Mouse (Mus musculus) midbrain, embryonic 14.5 days (tissue): ENCODE data around the gene Brd9. TPM values are rescaled to one million over a fixed set of nuclear protein-coding genes. Genes with fewer than 3 reads are reported as not detected.

Experiments
- ATAC-seq: fragments of 200-750 bp; cut with Nextera tagmentation; 2 replicates; pipeline ENCODE4 v1.8.0; 2017; ENCODE audit warnings: moderate number of reproducible peaks, moderate library complexity; ENCODE audit not compliant: low FRiP score, low TSS enrichment
- DNase-seq: peaks from one replicate; pipeline ENCODE4 v3.0.0-alpha.2; 2015
- H3K27ac ChIP-seq: fragments of 300-500 bp; sonication (generic); replicated peaks from 2 replicates; pipeline ENCODE4 v1.5.1; 2014; ENCODE audit warnings: mild to moderate bottlenecking, low read depth, low read length, moderate library complexity
- H3K27me3 ChIP-seq: fragments of 300-500 bp; sonication (generic); 2 replicates; pipeline ENCODE4 v1.6.1; 2014; ENCODE audit warnings: low read length, control low read depth, mixed read lengths; ENCODE audit not compliant: control insufficient read depth, insufficient read depth
- H3K36me3 ChIP-seq: fragments of 300-500 bp; sonication (generic); 2 replicates; pipeline ENCODE4 v1.6.1; 2014; ENCODE audit warnings: low read length, control low read depth; ENCODE audit not compliant: control insufficient read depth, insufficient read depth
- H3K4me1 ChIP-seq: fragments of 300-500 bp; sonication (generic); 2 replicates; pipeline ENCODE4 v1.6.1; 2014; ENCODE audit warnings: mild to moderate bottlenecking, antibody characterized with exemption, low read length, control low read depth; ENCODE audit not compliant: control insufficient read depth, insufficient read depth
- H3K4me2 ChIP-seq: fragments of 300-500 bp; sonication (generic); 2 replicates; pipeline ENCODE4 v1.6.1; 2014; ENCODE audit warnings: mild to moderate bottlenecking, low read length, moderate library complexity
- H3K4me3 ChIP-seq: fragments of 300-500 bp; sonication (generic); replicated peaks from 2 replicates; pipeline ENCODE4 v1.5.1; 2014; ENCODE audit warnings: low read depth, low read length
- H3K9ac ChIP-seq: fragments of 300-500 bp; sonication (generic); replicated peaks from 2 replicates; pipeline ENCODE4 v1.6.1; 2014; ENCODE audit warnings: mild to moderate bottlenecking, low read length, moderate library complexity
- H3K9me3 ChIP-seq: fragments of 300-500 bp; sonication (generic); 2 replicates; pipeline ENCODE4 v1.6.1; 2016; ENCODE audit warnings: low read length, control low read depth, mixed read lengths; ENCODE audit not compliant: control insufficient read depth
- WGBS: fragments of 180-500 bp; shearing (Covaris S2); extraction: QIAGEN DNeasy Blood & Tissue Kit; methylation state at CpG from one replicate; pipeline ENCODE4 v1.1.7; 2014; 5-methylcytosine and 5-hydroxymethylcytosine counted together
- polyA plus RNA-seq: library from polyadenylated mRNA; unstranded; fragments of >200 nt; fragmentation: Nextera tagmentation; extraction: Ambion mirVana; gene quantifications from 2 replicates; pipeline ENCODE4 v1.2.1, GENCODE M21; 2014

The Brd9 gene
- polyA plus RNA-seq, 1 experiment from 2014 or later = 93.4 TPM

DNA sequence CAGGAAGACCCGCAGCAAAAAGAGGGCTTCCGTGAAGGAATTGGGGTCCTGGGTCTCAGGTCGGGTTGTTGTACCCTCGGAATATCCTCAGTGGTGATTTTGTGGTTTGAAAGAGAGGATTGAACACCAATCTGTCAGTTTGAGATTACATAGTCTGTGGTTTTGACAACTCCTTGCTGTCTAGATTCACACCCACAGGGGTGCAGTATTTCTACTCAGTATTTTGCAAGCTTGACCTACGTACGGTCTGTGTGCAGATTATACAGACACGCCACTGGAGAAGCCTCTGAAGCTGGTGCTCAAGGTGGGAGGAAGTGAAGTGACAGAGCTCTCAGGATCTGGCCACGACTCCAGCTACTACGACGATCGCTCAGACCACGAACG, 558 bp downstream of the Brd9 start:
- Histone ChIP-seq H3K36me3 (peaks cover 36% of the 10 kb centered on the region), H3K27me3 (no peaks in the 10 kb centered on the region)
- DNase-seq = peak; percentile 31

DNA sequence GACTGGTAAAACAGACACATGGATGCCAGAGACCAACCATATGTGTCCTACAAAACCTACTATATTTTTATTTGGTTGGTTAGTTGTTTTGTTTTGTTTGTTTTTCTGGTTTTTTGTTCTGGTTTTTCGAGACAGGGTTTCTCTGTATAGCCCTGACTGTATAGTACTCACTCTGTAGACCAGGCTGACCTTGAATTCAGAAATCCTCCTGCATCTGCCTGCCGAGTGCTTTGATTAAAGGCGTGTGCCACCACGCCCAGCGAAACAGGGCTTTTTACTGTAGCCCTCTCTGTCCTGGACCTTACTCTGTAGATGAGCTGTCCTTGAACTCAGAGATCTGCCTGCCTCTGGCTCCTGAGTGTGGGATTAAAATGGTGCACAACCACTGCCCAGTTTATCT, 1.5 kb downstream of the Brd9 start:
- no peaks in the 10 kb centered on the region for H3K9me3 ChIP-seq
- WGBS = 94% methylated on average over 5 of the region's 5 CpGs
- no peak overlapping the region for H3K9ac ChIP-seq
- H3K27me3 ChIP-seq = no peaks in the 10 kb centered on the region
- ATAC-seq = no peak
- peaks cover 45% of the 10 kb centered on the region for H3K36me3 ChIP-seq
- DNase-seq = no peak
- no peak overlapping the region for H3K4me2 ChIP-seq
- H3K4me3 ChIP-seq = no peak overlapping the region
- H3K27ac ChIP-seq = no peak overlapping the region
- H3K4me1 ChIP-seq = peaks cover 8% of the 10 kb centered on the region; the same call in 1 of the 2 replicates

More for the DNA sequence above, 558 bp downstream of the Brd9 start:
- Histone ChIP-seq H3K9ac (peak overlapping the region; percentile 74), H3K4me2 (peak overlapping the region; percentile 86), H3K4me3 (peak overlapping the region; percentile 74), H3K9me3 (no peaks in the 10 kb centered on the region), H3K27ac (peak overlapping the region; percentile 89), H3K4me1 (peaks cover 8% of the 10 kb centered on the region; the same call in 1 of the 2 replicates)
- 48% methylated on average over 13 of the region's 13 CpGs for WGBS
- peak; percentile 8; the same call in 1 of the 2 replicates for ATAC-seq

DNA sequence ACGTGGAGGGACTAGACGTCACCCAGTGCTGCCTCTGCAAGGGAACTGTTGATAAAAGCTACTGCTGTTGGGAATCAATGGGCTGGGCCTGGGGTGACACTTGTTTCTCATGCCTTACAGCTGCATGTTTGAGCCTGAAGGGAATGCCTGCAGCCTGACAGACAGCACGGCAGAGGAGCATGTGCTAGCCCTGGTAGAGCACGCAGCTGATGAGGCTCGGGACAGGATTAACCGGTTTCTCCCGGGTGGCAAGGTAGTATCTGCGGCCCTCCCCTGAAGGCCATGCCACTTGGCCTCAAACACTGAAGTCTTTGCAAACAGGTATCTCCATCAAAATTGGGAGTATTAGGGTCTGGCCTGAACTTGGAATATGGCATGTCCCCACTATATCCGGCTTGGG, 7.0 kb downstream of the Brd9 start:
- H3K4me3 ChIP-seq = no peak overlapping the region
- H3K27me3 ChIP-seq = no peaks in the 10 kb centered on the region
- H3K36me3 ChIP-seq = peaks cover 93% of the 10 kb centered on the region
- H3K4me2 ChIP-seq = no peak overlapping the region
- ATAC-seq = no peak
- WGBS = 97% methylated on average over 9 of the region's 9 CpGs
- H3K4me1 ChIP-seq = no peaks in the 10 kb centered on the region
- no peak overlapping the region for H3K27ac ChIP-seq
- no peak for DNase-seq
- H3K9me3 ChIP-seq = no peaks in the 10 kb centered on the region
- no peak overlapping the region for H3K9ac ChIP-seq

DNA sequence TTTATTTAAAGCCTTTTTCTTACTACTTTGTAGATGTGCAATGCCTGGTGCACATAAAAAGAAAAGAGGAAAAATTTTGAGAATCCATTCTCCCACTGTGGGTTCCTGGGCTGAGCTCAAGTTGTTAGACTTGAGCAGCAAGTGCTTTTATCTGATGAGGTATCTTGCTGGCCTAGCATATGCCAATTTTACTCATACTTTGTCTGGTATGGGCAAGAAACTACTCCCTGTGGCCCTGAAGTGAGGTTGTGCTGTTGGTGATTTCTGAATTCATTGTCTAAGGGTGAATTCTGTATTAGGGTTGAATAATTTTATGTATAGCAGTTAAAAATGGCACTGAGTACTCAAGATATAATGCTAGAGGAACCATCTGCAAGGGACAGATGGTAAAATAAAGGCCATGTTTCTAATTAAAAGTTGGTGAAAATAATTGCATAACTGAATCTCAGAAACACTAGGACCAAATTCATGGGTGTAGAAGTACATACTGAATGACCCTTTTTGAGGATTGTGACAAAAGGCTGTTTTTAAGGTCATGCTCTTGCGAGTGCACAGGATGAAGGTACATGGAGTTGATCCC, 16.0 kb downstream of the Brd9 start:
- DNase-seq (no peak), ATAC-seq (no peak)
- 93% methylated on average over 1 of the region's 1 CpGs for WGBS
- no peaks in the 10 kb centered on the region for H3K4me1 ChIP-seq
- H3K27me3 ChIP-seq = no peaks in the 10 kb centered on the region
- no peaks in the 10 kb centered on the region for H3K9me3 ChIP-seq
- no peak overlapping the region for H3K4me2 ChIP-seq
- no peak overlapping the region for H3K4me3 ChIP-seq
- no peak overlapping the region for H3K27ac ChIP-seq
- peaks cover 96% of the 10 kb centered on the region for H3K36me3 ChIP-seq
- no peak overlapping the region for H3K9ac ChIP-seq

GRCm38 (mm10) chr13:73954666-73955065, 17.1 kb downstream of the Brd9 start:
- ATAC-seq = no peak
- peaks cover 96% of the 10 kb centered on the region for H3K36me3 ChIP-seq
- WGBS = 84% methylated on average over 6 of the region's 6 CpGs

GRCm38 (mm10) chr13:73955531-73955930, 17.9 kb downstream of the Brd9 start:
- Histone ChIP-seq H3K27ac (no peak overlapping the region), H3K36me3 (peaks cover 96% of the 10 kb centered on the region), H3K4me2 (no peak overlapping the region), H3K9me3 (no peaks in the 10 kb centered on the region), H3K27me3 (no peaks in the 10 kb centered on the region), H3K9ac (no peak overlapping the region), H3K4me3 (no peak overlapping the region), H3K4me1 (no peaks in the 10 kb centered on the region)
- no peak for ATAC-seq
- WGBS = 96% methylated on average over 5 of the region's 5 CpGs
- no peak for DNase-seq

More at GRCm38 (mm10) chr13:73954666-73955065, 17.1 kb downstream of the Brd9 start:
- no peak for DNase-seq
- H3K27me3 ChIP-seq = no peaks in the 10 kb centered on the region
- no peak overlapping the region for H3K9ac ChIP-seq
- H3K4me2 ChIP-seq = no peak overlapping the region
- H3K9me3 ChIP-seq = no peaks in the 10 kb centered on the region
- H3K4me3 ChIP-seq = no peak overlapping the region
- H3K4me1 ChIP-seq = no peaks in the 10 kb centered on the region
- H3K27ac ChIP-seq = no peak overlapping the region

GRCm38 (mm10) chr13:73960117-73960652, 22.6 kb downstream of the Brd9 start:
- WGBS = 95% methylated on average over 10 of the region's 10 CpGs
- H3K27me3 ChIP-seq = no peaks in the 10 kb centered on the region
- H3K4me2 ChIP-seq = no peak overlapping the region
- DNase-seq = no peak
- ATAC-seq = no peak
- no peak overlapping the region for H3K27ac ChIP-seq
- no peaks in the 10 kb centered on the region for H3K9me3 ChIP-seq
- H3K4me1 ChIP-seq = no peaks in the 10 kb centered on the region
- H3K4me3 ChIP-seq = no peak overlapping the region
- H3K9ac ChIP-seq = no peak overlapping the region
- peaks cover 74% of the 10 kb centered on the region for H3K36me3 ChIP-seq

DNA sequence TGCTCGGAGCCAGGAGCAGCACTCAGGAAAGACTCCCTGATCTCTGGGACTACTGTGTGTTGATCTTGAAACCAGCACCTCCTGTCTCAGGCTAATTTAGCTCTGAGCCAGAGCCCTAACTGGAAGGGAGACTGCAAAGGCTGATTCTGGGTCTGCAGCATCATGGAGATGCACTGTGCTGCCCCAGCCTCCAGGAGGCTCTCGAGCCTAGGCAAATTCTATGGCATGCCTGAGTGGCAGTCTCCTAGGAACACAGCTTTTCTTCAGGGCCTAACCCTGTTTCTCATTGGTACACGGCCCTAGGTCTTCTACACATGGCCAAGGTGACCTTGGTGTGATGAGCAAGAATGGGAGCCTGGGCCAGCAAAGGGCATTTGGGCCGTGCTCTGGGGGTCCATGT, 23.6 kb downstream of the Brd9 start:
- 79% methylated on average over 4 of the region's 4 CpGs for WGBS
- Histone ChIP-seq H3K27ac (no peak overlapping the region), H3K9ac (no peak overlapping the region), H3K4me3 (no peak overlapping the region), H3K4me1 (no peaks in the 10 kb centered on the region), H3K36me3 (peaks cover 64% of the 10 kb centered on the region), H3K27me3 (no peaks in the 10 kb centered on the region), H3K9me3 (no peaks in the 10 kb centered on the region), H3K4me2 (no peak overlapping the region)
- ATAC-seq (no peak), DNase-seq (no peak)

- no peak within 1 kb of the TSS for H3K4me3 ChIP-seq
- DNase-seq = no peak
- WGBS = 88% methylated on average over 5 of the region's 5 CpGs
- H3K4me1 ChIP-seq = no peaks in the 10 kb centered on the region
- H3K9me3 ChIP-seq = no peaks in the 10 kb centered on the region
- peaks cover 41% of the 10 kb centered on the region for H3K36me3 ChIP-seq
- no peak for ATAC-seq
- no peak within 1 kb of the TSS for H3K4me2 ChIP-seq
- H3K9ac ChIP-seq = no peak within 1 kb of the TSS
- no peak within 1 kb of the TSS for H3K27ac ChIP-seq
- H3K27me3 ChIP-seq = no peaks in the 10 kb centered on the region
Observed at GRCm38 (mm10) chr13:73963551-73963950, 25.9 kb downstream of the Brd9 start, which contains the start of gene Zdhhc11. Gene Zdhhc11 (plus strand): TSS chr13:73963851.
